Mouse (Mus musculus): ENCODE data around the gene Cacna1b. TPM values are rescaled to one million over a fixed set of nuclear protein-coding genes. Genes with fewer than 3 reads are reported as not detected.
A peak's percentile ranks its signal among the peaks of the same experiment; 100 is the strongest.

The Cacna1b gene
- polyA plus RNA-seq, 1 experiment from 2014 or later, result 0.23 TPM

GRCm38 (mm10) chr2:24607905-24608764, 154.8 kb downstream of the Cacna1b start:
- no peak for ATAC-seq (replicated peaks; ENCODE audit: low FRiP score)
- 18% methylated on average over 13 of the region's 13 CpGs for WGBS
- H3K9me3 ChIP-seq (ENCODE audit: control insufficient read depth, low read length), result no peaks in the 10 kb centered on the region
- H3K4me2 ChIP-seq, result no peak overlapping the region
- no peak overlapping the region for H3K9ac ChIP-seq (ENCODE audit: low read depth, low read length)
- H3K4me1 ChIP-seq (replicated peaks; ENCODE audit: control insufficient read depth, insufficient read depth, low read length), result no peaks in the 10 kb centered on the region
- peaks cover 12% of the 10 kb centered on the region for H3K27me3 ChIP-seq (replicated peaks; ENCODE audit: control insufficient read depth, insufficient read depth, low read length)
- H3K36me3 ChIP-seq (ENCODE audit: control insufficient read depth, insufficient read depth, low read length), result no peaks in the 10 kb centered on the region
- DNase-seq (ENCODE audit: low spot score), result no peak
- H3K27ac ChIP-seq (ENCODE audit: low read depth, low read length), result no peak overlapping the region
- H3K4me3 ChIP-seq (ENCODE audit: low read depth, low read length), result no peak overlapping the region

GRCm38 (mm10) chr2:24606531-24606930, 156.4 kb downstream of the Cacna1b start:
- Histone ChIP-seq H3K36me3 (ENCODE audit: control insufficient read depth, insufficient read depth, low read length) (no peaks in the 10 kb centered on the region), H3K27ac (ENCODE audit: low read depth, low read length) (no peak overlapping the region), H3K9me3 (ENCODE audit: control insufficient read depth, low read length) (no peaks in the 10 kb centered on the region), H3K4me1 (replicated peaks; ENCODE audit: control insufficient read depth, insufficient read depth, low read length) (no peaks in the 10 kb centered on the region), H3K4me3 (ENCODE audit: low read depth, low read length) (no peak overlapping the region), H3K9ac (ENCODE audit: low read depth, low read length) (no peak overlapping the region), H3K4me2 (no peak overlapping the region), H3K27me3 (replicated peaks; ENCODE audit: control insufficient read depth, insufficient read depth, low read length) (peaks cover 12% of the 10 kb centered on the region)
- DNase-seq (ENCODE audit: low spot score) (no peak), ATAC-seq (replicated peaks; ENCODE audit: low FRiP score) (no peak)
- WGBS, result 76% methylated on average over 15 of the region's 15 CpGs

- ATAC-seq (replicated peaks; ENCODE audit: low FRiP score), result no peak
- no peak for DNase-seq (ENCODE audit: low spot score)
- Histone ChIP-seq H3K4me2 (no peak overlapping the region), H3K4me3 (ENCODE audit: low read depth, low read length) (no peak overlapping the region), H3K27me3 (replicated peaks; ENCODE audit: control insufficient read depth, insufficient read depth, low read length) (peaks cover 12% of the 10 kb centered on the region), H3K4me1 (replicated peaks; ENCODE audit: control insufficient read depth, insufficient read depth, low read length) (no peaks in the 10 kb centered on the region), H3K27ac (ENCODE audit: low read depth, low read length) (no peak overlapping the region), H3K9ac (ENCODE audit: low read depth, low read length) (no peak overlapping the region), H3K9me3 (ENCODE audit: control insufficient read depth, low read length) (no peaks in the 10 kb centered on the region), H3K36me3 (ENCODE audit: control insufficient read depth, insufficient read depth, low read length) (no peaks in the 10 kb centered on the region)
- 57% methylated on average over 4 of the region's 4 CpGs for WGBS
Observed at GRCm38 (mm10) chr2:24605096-24605495, 157.9 kb downstream of the Cacna1b start.

- DNase-seq (ENCODE audit: low spot score) (no peak), ATAC-seq (replicated peaks; ENCODE audit: low FRiP score) (no peak)
- Histone ChIP-seq H3K4me2 (no peak overlapping the region), H3K27ac (ENCODE audit: low read depth, low read length) (no peak overlapping the region), H3K4me3 (ENCODE audit: low read depth, low read length) (no peak overlapping the region), H3K36me3 (ENCODE audit: control insufficient read depth, insufficient read depth, low read length) (no peaks in the 10 kb centered on the region), H3K4me1 (replicated peaks; ENCODE audit: control insufficient read depth, insufficient read depth, low read length) (no peaks in the 10 kb centered on the region), H3K9ac (ENCODE audit: low read depth, low read length) (no peak overlapping the region), H3K27me3 (replicated peaks; ENCODE audit: control insufficient read depth, insufficient read depth, low read length) (no peaks in the 10 kb centered on the region), H3K9me3 (ENCODE audit: control insufficient read depth, low read length) (no peaks in the 10 kb centered on the region)
- WGBS, result 87% methylated on average over 4 of the region's 4 CpGs
Observed at GRCm38 (mm10) chr2:24589426-24589825, 173.5 kb downstream of the Cacna1b start.

GRCm38 (mm10) chr2:24587999-24588398, 175.0 kb downstream of the Cacna1b start:
- DNase-seq (ENCODE audit: low spot score), result peak; percentile 10
- ATAC-seq (replicated peaks; ENCODE audit: low FRiP score), result no peak

GRCm38 (mm10) chr2:24574616-24575015, 188.3 kb downstream of the Cacna1b start:
- H3K36me3 ChIP-seq (ENCODE audit: control insufficient read depth, insufficient read depth, low read length), result no peaks in the 10 kb centered on the region
- H3K27ac ChIP-seq (ENCODE audit: low read depth, low read length), result no peak overlapping the region
- 32% methylated on average over 3 of the region's 3 CpGs for WGBS
- H3K4me1 ChIP-seq (replicated peaks; ENCODE audit: control insufficient read depth, insufficient read depth, low read length), result no peaks in the 10 kb centered on the region
- no peaks in the 10 kb centered on the region for H3K27me3 ChIP-seq (replicated peaks; ENCODE audit: control insufficient read depth, insufficient read depth, low read length)
- ATAC-seq (replicated peaks; ENCODE audit: low FRiP score) (no peak), DNase-seq (ENCODE audit: low spot score) (no peak)
- no peak overlapping the region for H3K4me3 ChIP-seq (ENCODE audit: low read depth, low read length)
- no peak overlapping the region for H3K9ac ChIP-seq (ENCODE audit: low read depth, low read length)
- no peak overlapping the region for H3K4me2 ChIP-seq
- H3K9me3 ChIP-seq (ENCODE audit: control insufficient read depth, low read length), result no peaks in the 10 kb centered on the region

More at GRCm38 (mm10) chr2:24587999-24588398, 175.0 kb downstream of the Cacna1b start:
- H3K9ac ChIP-seq (ENCODE audit: low read depth, low read length), result no peak overlapping the region
- H3K27ac ChIP-seq (ENCODE audit: low read depth, low read length), result no peak overlapping the region
- no peaks in the 10 kb centered on the region for H3K9me3 ChIP-seq (ENCODE audit: control insufficient read depth, low read length)
- H3K27me3 ChIP-seq (replicated peaks; ENCODE audit: control insufficient read depth, insufficient read depth, low read length), result no peaks in the 10 kb centered on the region
- H3K36me3 ChIP-seq (ENCODE audit: control insufficient read depth, insufficient read depth, low read length), result no peaks in the 10 kb centered on the region
- no peak overlapping the region for H3K4me2 ChIP-seq
- H3K4me3 ChIP-seq (ENCODE audit: low read depth, low read length), result no peak overlapping the region
- no peaks in the 10 kb centered on the region for H3K4me1 ChIP-seq (replicated peaks; ENCODE audit: control insufficient read depth, insufficient read depth, low read length)

- Histone ChIP-seq H3K36me3 (ENCODE audit: control insufficient read depth, insufficient read depth, low read length) (no peaks in the 10 kb centered on the region), H3K9me3 (ENCODE audit: control insufficient read depth, low read length) (no peaks in the 10 kb centered on the region), H3K4me3 (ENCODE audit: low read depth, low read length) (no peak overlapping the region), H3K27ac (ENCODE audit: low read depth, low read length) (no peak overlapping the region), H3K27me3 (replicated peaks; ENCODE audit: control insufficient read depth, insufficient read depth, low read length) (no peaks in the 10 kb centered on the region), H3K4me2 (no peak overlapping the region), H3K4me1 (replicated peaks; ENCODE audit: control insufficient read depth, insufficient read depth, low read length) (no peaks in the 10 kb centered on the region), H3K9ac (ENCODE audit: low read depth, low read length) (no peak overlapping the region)
- DNase-seq (ENCODE audit: low spot score) (no peak), ATAC-seq (replicated peaks; ENCODE audit: low FRiP score) (no peak)
- WGBS, result 33% methylated on average over 1 of the region's 1 CpGs
Observed at GRCm38 (mm10) chr2:24570917-24571316, 192.0 kb downstream of the Cacna1b start.

GRCm38 (mm10) chr2:24568555-24568954, 194.4 kb downstream of the Cacna1b start:
- no peak overlapping the region for H3K27ac ChIP-seq (ENCODE audit: low read depth, low read length)
- ATAC-seq (replicated peaks; ENCODE audit: low FRiP score) (no peak), DNase-seq (ENCODE audit: low spot score) (no peak)
- H3K4me1 ChIP-seq (replicated peaks; ENCODE audit: control insufficient read depth, insufficient read depth, low read length), result no peaks in the 10 kb centered on the region
- no peak overlapping the region for H3K4me3 ChIP-seq (ENCODE audit: low read depth, low read length)
- H3K9ac ChIP-seq (ENCODE audit: low read depth, low read length), result no peak overlapping the region
- no peaks in the 10 kb centered on the region for H3K27me3 ChIP-seq (replicated peaks; ENCODE audit: control insufficient read depth, insufficient read depth, low read length)
- 10% methylated on average over 3 of the region's 3 CpGs for WGBS
- no peak overlapping the region for H3K4me2 ChIP-seq
- H3K36me3 ChIP-seq (ENCODE audit: control insufficient read depth, insufficient read depth, low read length), result no peaks in the 10 kb centered on the region
- H3K9me3 ChIP-seq (ENCODE audit: control insufficient read depth, low read length), result no peaks in the 10 kb centered on the region

Measured in liver, embryonic 11.5 days (tissue).